Mouse (Mus musculus) MEL (cell line): ENCODE results near the gene Slc35g3. TPM values are rescaled to one million over a fixed set of nuclear protein-coding genes. Genes with fewer than 3 reads are reported as not detected.

Experiments
- DNase-seq: peaks from one replicate; pipeline ENCODE4 v3.0.0; 2011; ENCODE audit warnings: low read depth, low spot score
- H3K27ac ChIP-seq: 2 replicates; pipeline ENCODE4 v1.5.1; 2012; ENCODE audit warnings: low read depth, mild to moderate bottlenecking, control low read depth, low read length, moderate library complexity; ENCODE audit not compliant: control insufficient read depth
- H3K27me3 ChIP-seq, 2 experiments: fragments of 150-350 bp in 1 of 2; sonication (generic) in 1 of 2; 2 replicates each; pipeline ENCODE4 v1.6.1; 2012; ENCODE audit warnings: low read length in 2 of 2, mild to moderate bottlenecking in 2 of 2, improper control_type of control experiment in 1 of 2, moderate library complexity in 1 of 2; ENCODE audit not compliant: insufficient read depth in 2 of 2, control insufficient read depth in 1 of 2
- H3K36me3 ChIP-seq, 2 experiments: 2 replicates each; pipeline ENCODE4 v1.6.1; 2012 to 2014; ENCODE audit warnings: low read length in 2 of 2, improper control_type of control experiment in 1 of 2, inconsistent platforms in 1 of 2, mild to moderate bottlenecking in 1 of 2; ENCODE audit not compliant: insufficient read depth in 2 of 2, control insufficient read depth in 1 of 2
- H3K4me1 ChIP-seq, 2 experiments: fragments of 150-350 bp in 1 of 2; sonication (generic) in 1 of 2; 2 replicates each; pipeline ENCODE4 v1.6.1; 2012; ENCODE audit warnings: low read length in 2 of 2, improper control_type of control experiment in 1 of 2, mild to moderate bottlenecking in 1 of 2; ENCODE audit not compliant: insufficient read depth in 2 of 2, control insufficient read depth in 1 of 2
- H3K4me3 ChIP-seq, 2 experiments: fragments of 150-350 bp in 1 of 2; sonication (generic) in 1 of 2; 2 replicates each; pipeline ENCODE4 v1.5.1; 2012; ENCODE audit warnings: low read depth in 2 of 2, low read length in 2 of 2, mild to moderate bottlenecking in 2 of 2, moderate library complexity in 2 of 2, control low read depth in 1 of 2, improper control_type of control experiment in 1 of 2; ENCODE audit not compliant: control insufficient read depth in 1 of 2, insufficient read depth in 1 of 2
- H3K79me2 ChIP-seq: 2 replicates; pipeline ENCODE4 v1.6.1; 2012; ENCODE audit warnings: mild to moderate bottlenecking, low read length, moderate library complexity; ENCODE audit not compliant: control insufficient read depth, poor library complexity, insufficient read depth
- H3K9ac ChIP-seq: 2 replicates; pipeline ENCODE4 v1.6.1; 2012; ENCODE audit warnings: low read depth, mild to moderate bottlenecking, control low read depth, low read length, moderate library complexity; ENCODE audit not compliant: control insufficient read depth, poor library complexity, severe bottlenecking
- H3K9me3 ChIP-seq: fragments of 150-350 bp; sonication (generic); replicated peaks from 2 replicates; pipeline ENCODE4 v1.6.1; 2012; ENCODE audit warnings: mild to moderate bottlenecking, low read length, improper control_type of control experiment, moderate library complexity; ENCODE audit not compliant: insufficient read depth
- BHLHE40 ChIP-seq: IDR thresholded peaks from 2 replicates; pipeline ENCODE4 v1.6.1; 2012; ENCODE audit warnings: low read depth, mild to moderate bottlenecking, inconsistent platforms, low read length, improper control_type of control experiment, borderline replicate concordance
- CHD1 ChIP-seq: IDR thresholded peaks from 2 replicates; pipeline ENCODE4 v1.6.1; 2012; ENCODE audit warnings: low read depth, mild to moderate bottlenecking, inconsistent platforms, low read length, improper control_type of control experiment
- CHD2 ChIP-seq: IDR thresholded peaks from 2 replicates; pipeline ENCODE4 v1.6.1; 2011; ENCODE audit warnings: low read length, improper control_type of control experiment
- CTCF ChIP-seq, 3 experiments: IDR thresholded peaks in 2 of 3; conservative IDR thresholded peaks in 1 of 3; 2 replicates each; pipeline ENCODE4 v1.5.1; 2011 to 2012; ENCODE audit warnings: low read length in 3 of 3, low read depth in 2 of 3, mild to moderate bottlenecking in 2 of 3, improper control_type of control experiment in 1 of 3, inconsistent platforms in 1 of 3, mixed read lengths in 1 of 3, moderate library complexity in 1 of 3; ENCODE audit not compliant: control insufficient read depth in 1 of 3, insufficient read depth in 1 of 3, poor library complexity in 1 of 3, severe bottlenecking in 1 of 3
- E2F4 ChIP-seq: IDR thresholded peaks from 2 replicates; pipeline ENCODE4 v1.6.1; 2011; ENCODE audit warnings: low read depth, low read length, improper control_type of control experiment, borderline replicate concordance
- ELF1 ChIP-seq: IDR thresholded peaks from 2 replicates; pipeline ENCODE4 v1.6.1; 2014; ENCODE audit warnings: low read depth, mild to moderate bottlenecking, inconsistent platforms, low read length, improper control_type of control experiment, moderate library complexity
- ETS1 ChIP-seq: IDR thresholded peaks from 2 replicates; pipeline ENCODE4 v1.6.1; 2012; ENCODE audit warnings: low read depth, mild to moderate bottlenecking, inconsistent platforms, low read length, improper control_type of control experiment, moderate library complexity
- GABPA ChIP-seq: IDR thresholded peaks from 2 replicates; pipeline ENCODE4 v1.6.1; 2012; ENCODE audit warnings: low read depth, mild to moderate bottlenecking, inconsistent platforms, low read length, improper control_type of control experiment, moderate library complexity
- HCFC1 ChIP-seq: IDR thresholded peaks from 2 replicates; pipeline ENCODE4 v1.6.1; 2012; ENCODE audit warnings: low read depth, mild to moderate bottlenecking, inconsistent platforms, low read length, improper control_type of control experiment, moderate library complexity
- MAFK ChIP-seq: IDR thresholded peaks from 2 replicates; pipeline ENCODE4 v1.6.1; 2011; ENCODE audit warnings: low read depth, mild to moderate bottlenecking, low read length, improper control_type of control experiment, borderline replicate concordance
- MEF2A ChIP-seq: IDR thresholded peaks from 2 replicates; pipeline ENCODE4 v1.6.1; 2014; ENCODE audit warnings: low read depth, mild to moderate bottlenecking, inconsistent platforms, low read length, improper control_type of control experiment; ENCODE audit not compliant: poor library complexity, insufficient replicate concordance, severe bottlenecking; ENCODE audit errors: extremely low read depth
- NRF1 ChIP-seq: IDR thresholded peaks from 2 replicates; pipeline ENCODE4 v1.6.1; 2014; ENCODE audit warnings: low read depth, mild to moderate bottlenecking, inconsistent platforms, low read length, improper control_type of control experiment, moderate library complexity; ENCODE audit not compliant: poor library complexity, insufficient read depth, severe bottlenecking
- TBP ChIP-seq: IDR thresholded peaks from 2 replicates; pipeline ENCODE4 v1.8.0; 2011; ENCODE audit warnings: low read depth, low read length, improper control_type of control experiment
- USF1 ChIP-seq: IDR thresholded peaks from 2 replicates; pipeline ENCODE4 v1.6.1; 2014; ENCODE audit warnings: low read depth, mild to moderate bottlenecking, inconsistent platforms, low read length, improper control_type of control experiment, moderate library complexity
- USF2 ChIP-seq, 2 experiments: IDR thresholded peaks; 2 replicates each; pipeline ENCODE4 v1.6.1; 2011 to 2012; ENCODE audit warnings: improper control_type of control experiment in 2 of 2, low read length in 2 of 2, borderline replicate concordance in 1 of 2, inconsistent platforms in 1 of 2, low read depth in 1 of 2, mild to moderate bottlenecking in 1 of 2; ENCODE audit not compliant: insufficient read depth in 1 of 2
- ZC3H11A ChIP-seq: IDR thresholded peaks from 2 replicates; pipeline ENCODE4 v1.6.1; 2012; ENCODE audit warnings: low read depth, mild to moderate bottlenecking, inconsistent platforms, low read length, improper control_type of control experiment
- ZMIZ1 ChIP-seq: IDR thresholded peaks from 2 replicates; pipeline ENCODE4 v1.6.1; 2012; ENCODE audit warnings: low read depth, mild to moderate bottlenecking, inconsistent platforms, low read length, improper control_type of control experiment, moderate library complexity
- ZNF384 ChIP-seq: IDR thresholded peaks from 2 replicates; pipeline ENCODE4 v1.6.1; 2012; ENCODE audit warnings: low read depth, mild to moderate bottlenecking, inconsistent platforms, low read length, improper control_type of control experiment
- polyA plus RNA-seq, 2 experiments: library from polyadenylated mRNA; stranded (reverse) in 1 of 2; unstranded in 1 of 2; fragments of >175 nt in 1 of 2; fragments of >200 nt in 1 of 2; gene quantifications; 2 replicates each; pipeline versions ENCODE4 v1.2.1 to v1.2.4; 2012; ENCODE audit warnings: low replicate concordance in 2 of 2, low read depth in 1 of 2; ENCODE audit not compliant: insufficient read length in 2 of 2, insufficient read depth in 1 of 2, missing spikeins in 1 of 2
- total RNA-seq: library from RNA; depleted of rRNA; stranded (reverse); fragments of 300-350 nt; gene quantifications from 2 replicates; pipeline ENCODE4 v1.2.3, GENCODE M21; 2012

Gene Slc35g3
- total and polyA plus RNA-seq, 3 experiments = 0.08 to 0.22 TPM; not detected in 1

- no peak for TF ChIP-seq TBP
- TF ChIP-seq HCFC1 = 0 out of 2 replicates have a peak, but pooled peaks have one; percentile 47
- no peak for TF ChIP-seq MEF2A
- no peak for TF ChIP-seq USF1
- TF ChIP-seq CTCF (IDR thresholded peaks at IDR 0.05 in 2 of 3, conservative IDR thresholded peaks at IDR 0.05 in 1 of 3; ENCODE audit: control insufficient read depth in 1 of 3, insufficient read depth in 1 of 3, low read depth in 2 of 3, low read length in 3 of 3, poor library complexity in 1 of 3, severe bottlenecking in 1 of 3) = peak; percentile 82 to 97 (median 91)
- TF ChIP-seq ETS1 = no peak
- no peak; the same call in 1 of the 2 replicates for TF ChIP-seq BHLHE40
- TF ChIP-seq NRF1 = no peak
- no peak for TF ChIP-seq MAFK
- TF ChIP-seq CHD1 = no peak
- TF ChIP-seq ZC3H11A = peak; percentile 95
- TF ChIP-seq GABPA = no peak
- no peak for TF ChIP-seq E2F4
- no peak for TF ChIP-seq USF2 (IDR thresholded peaks at IDR 0.05; ENCODE audit: borderline replicate concordance in 1 of 2, insufficient read depth in 1 of 2, low read depth in 1 of 2, low read length in 2 of 2)
- no peak for TF ChIP-seq CHD2
- no peak for TF ChIP-seq ELF1
- TF ChIP-seq ZNF384 = 0 out of 2 replicates have a peak, but pooled peaks have one; percentile 24
Observed at GRCm38 (mm10) chr11:69729063-69729462, 32.7 kb downstream of the Slc35g3 start (continued).

GRCm38 (mm10) chr11:69725951-69726350, 35.8 kb downstream of the Slc35g3 start:
- H3K36me3 ChIP-seq = peaks cover 0 to 2% of the 10 kb centered on the region in 2 experiments; a peak in 1 of 4 replicates
- 0 out of 4 replicates have a peak, but pooled peaks cover 2% of the 10 kb centered on the region in 2 experiments for H3K4me1 ChIP-seq
- H3K9me3 ChIP-seq = no peaks in the 10 kb centered on the region
- TF ChIP-seq ZMIZ1 (no peak), BHLHE40 (0 out of 2 replicates have a peak, but pooled peaks have one; percentile 9)
- H3K4me3 ChIP-seq = no peak overlapping the region
- H3K27ac ChIP-seq = no peak overlapping the region
- no peak overlapping the region for H3K9ac ChIP-seq
- H3K79me2 ChIP-seq = no peaks in the 10 kb centered on the region
- no peaks in the 10 kb centered on the region for H3K27me3 ChIP-seq
- peak; percentile 73 for DNase-seq
